Comparison of ENCODE assay signal across 13 mouse cellular contexts in genomic region chr7:27475596-27475995, GRCm38 (mm10). TPM values are rescaled to one million over a fixed set of nuclear protein-coding genes. Genes with fewer than 3 reads are reported as not detected.
DNase-seq lines count a peak whose midpoint lies in the region; ATAC-seq and TF ChIP-seq lines count a peak whose summit lies in the region.
"Had no signal": no experiment of that assay in that cellular context is flagged by ENCODE, and none has a peak within 500 bp of the region (broad histone marks: within the 10 kb centered on the region; RNA-seq: fewer than 3 reads in every experiment).

No protein-coding gene starts in this region.

- no peak for DNase-seq in heart, postnatal 4 days
- no peak for DNase-seq in midbrain, embryonic 10.5 days (ENCODE audit: low spot score)
- DNase-seq in layer of hippocampus, postnatal 25 days (ENCODE audit: extremely low spot score in 1 of 2, low spot score in 1 of 2) = no peak
- no peak for DNase-seq in testis, postnatal 10 days (ENCODE audit: low spot score)
- DNase-seq: adrenal gland, postnatal 25 days; cerebellum, postnatal 10 days; heart, postnatal 36 days; lung, postnatal 4 days had no signal

- no peaks in the 10 kb centered on the region for H3K9me3 ChIP-seq in heart, embryonic 16.5 days (replicated peaks; ENCODE audit: control insufficient read depth, low read length)
- no peaks in the 10 kb centered on the region for H3K9me3 ChIP-seq in midbrain, embryonic 10.5 days (replicated peaks)
- H3K9me3 ChIP-seq in midbrain, embryonic 15.5 days = no peaks in the 10 kb centered on the region
- no peaks in the 10 kb centered on the region for H3K9me3 ChIP-seq in intestine, postnatal 0 days (ENCODE audit: control insufficient read depth)
- H3K9me3 ChIP-seq in neural tube, embryonic 15.5 days (replicated peaks) = no peaks in the 10 kb centered on the region
- H3K9me3 ChIP-seq: forebrain, embryonic 15.5 days had no signal

- no peak for ATAC-seq in heart, embryonic 16.5 days (replicated peaks; ENCODE audit: extremely low read depth, insufficient read depth, low FRiP score)
- ATAC-seq in midbrain, embryonic 15.5 days (replicated peaks) = no peak
- ATAC-seq in intestine, postnatal 0 days = no peak
- ATAC-seq in neural tube, embryonic 15.5 days (ENCODE audit: low FRiP score) = no peak
- ATAC-seq: forebrain, embryonic 15.5 days had no signal

- peak overlapping the region; percentile 75 for H3K27ac ChIP-seq in heart, embryonic 16.5 days (ENCODE audit: low read length)
- no peak overlapping the region for H3K27ac ChIP-seq in midbrain, embryonic 10.5 days (replicated peaks)
- no peak overlapping the region for H3K27ac ChIP-seq in midbrain, embryonic 15.5 days
- H3K27ac ChIP-seq in intestine, postnatal 0 days (ENCODE audit: low read depth, low read length) = peak overlapping the region; percentile 66
- no peak overlapping the region for H3K27ac ChIP-seq in neural tube, embryonic 15.5 days (replicated peaks)

- WGBS in heart, embryonic 16.5 days = 89% methylated on average over 2 of the region's 2 CpGs
- 98% methylated on average over 2 of the region's 2 CpGs for WGBS in midbrain, embryonic 10.5 days
- 100% methylated on average over 2 of the region's 2 CpGs for WGBS in midbrain, embryonic 15.5 days
- 69% methylated on average over 2 of the region's 2 CpGs for WGBS in intestine, postnatal 0 days
- 98% methylated on average over 2 of the region's 2 CpGs for WGBS in neural tube, embryonic 15.5 days

- H3K4me3 ChIP-seq in heart, embryonic 16.5 days (ENCODE audit: low read length) = no peak overlapping the region
- peak overlapping the region; percentile 81; the same call in 1 of the 2 replicates for H3K4me3 ChIP-seq in midbrain, embryonic 10.5 days
- H3K4me3 ChIP-seq in midbrain, embryonic 15.5 days = no peak overlapping the region
- H3K4me3 ChIP-seq in intestine, postnatal 0 days (ENCODE audit: low read depth, low read length) = no peak overlapping the region
- H3K4me3 ChIP-seq in neural tube, embryonic 15.5 days (replicated peaks) = no peak overlapping the region

- H3K4me2 ChIP-seq in heart, embryonic 16.5 days (ENCODE audit: low read depth, low read length) = peak overlapping the region; percentile 72; the same call in 1 of the 2 replicates
- H3K4me2 ChIP-seq in midbrain, embryonic 15.5 days = no peak overlapping the region
- peak overlapping the region; percentile 72 for H3K4me2 ChIP-seq in intestine, postnatal 0 days (replicated peaks; ENCODE audit: low read depth)
- peak overlapping the region; percentile 66; the same call in 1 of the 2 replicates for H3K4me2 ChIP-seq in neural tube, embryonic 15.5 days

- peaks cover 16% of the 10 kb centered on the region for H3K4me1 ChIP-seq in heart, embryonic 16.5 days (ENCODE audit: control insufficient read depth, insufficient read depth, low read length)
- H3K4me1 ChIP-seq in midbrain, embryonic 10.5 days = peaks cover 20% of the 10 kb centered on the region
- 0 out of 2 replicates have a peak, but pooled peaks cover 8% of the 10 kb centered on the region for H3K4me1 ChIP-seq in midbrain, embryonic 15.5 days
- H3K4me1 ChIP-seq in intestine, postnatal 0 days (replicated peaks; ENCODE audit: control insufficient read depth, insufficient read depth, low read length) = peaks cover 5% of the 10 kb centered on the region; the same call in 1 of the 2 replicates
- peaks cover 14% of the 10 kb centered on the region; the same call in 1 of the 2 replicates for H3K4me1 ChIP-seq in neural tube, embryonic 15.5 days

- TF ChIP-seq CTCF in intestine, postnatal 0 days (IDR thresholded peaks at IDR 0.05; ENCODE audit: low read depth) = no peak

- no peaks in the 10 kb centered on the region for H3K27me3 ChIP-seq in heart, embryonic 16.5 days (ENCODE audit: control insufficient read depth, insufficient read depth, low read length)
- no peaks in the 10 kb centered on the region for H3K27me3 ChIP-seq in midbrain, embryonic 10.5 days (ENCODE audit: low read depth, poor library complexity, severe bottlenecking)
- H3K27me3 ChIP-seq in midbrain, embryonic 15.5 days (replicated peaks) = no peaks in the 10 kb centered on the region
- no peaks in the 10 kb centered on the region for H3K27me3 ChIP-seq in intestine, postnatal 0 days (replicated peaks; ENCODE audit: control insufficient read depth, insufficient read depth, low read length)
- no peaks in the 10 kb centered on the region for H3K27me3 ChIP-seq in neural tube, embryonic 15.5 days (replicated peaks)
- H3K27me3 ChIP-seq: forebrain, embryonic 15.5 days had no signal

- H3K9ac ChIP-seq in heart, embryonic 16.5 days (ENCODE audit: low read length) = peak overlapping the region; percentile 63
- no peak overlapping the region for H3K9ac ChIP-seq in midbrain, embryonic 15.5 days
- H3K9ac ChIP-seq in intestine, postnatal 0 days (ENCODE audit: low read depth, low read length) = no peak overlapping the region
- H3K9ac ChIP-seq in neural tube, embryonic 15.5 days (replicated peaks) = no peak overlapping the region

- peaks cover 11% of the 10 kb centered on the region for H3K36me3 ChIP-seq in heart, embryonic 16.5 days (ENCODE audit: control insufficient read depth, insufficient read depth)
- H3K36me3 ChIP-seq in midbrain, embryonic 10.5 days = peaks cover 24% of the 10 kb centered on the region
- H3K36me3 ChIP-seq in midbrain, embryonic 15.5 days (replicated peaks) = no peaks in the 10 kb centered on the region
- peaks cover 27% of the 10 kb centered on the region for H3K36me3 ChIP-seq in intestine, postnatal 0 days (ENCODE audit: control insufficient read depth, insufficient read depth)
- H3K36me3 ChIP-seq in neural tube, embryonic 15.5 days = 0 out of 2 replicates have a peak, but pooled peaks cover 3% of the 10 kb centered on the region

RNA-seq across cellular contexts. Expression of gene Sertad3, which starts 2.0 kb away (rescaled TPM):
- 22.1 and 23.4 TPM in 2 replicates for polyA plus RNA-seq in heart, embryonic 16.5 days (2015; fragmentation: Nextera tagmentation; extraction: Ambion mirVana)
- total RNA-seq in heart, postnatal 4 days (2021) = 10 to 100 TPM in 1 of 2 experiments, 1 to 10 TPM in 1; 7.4 to 10.1 TPM
- 18.9 and 21.9 TPM in 2 replicates for polyA plus RNA-seq in midbrain, embryonic 10.5 days (2016; fragmentation: Nextera tagmentation; extraction: Ambion mirVana)
- polyA plus RNA-seq in midbrain, embryonic 15.5 days (2015; fragmentation: Nextera tagmentation; extraction: Ambion mirVana) = 7.9 and 9.9 TPM in 2 replicates
- 22.8 and 24.0 TPM in 2 replicates for polyA plus RNA-seq in intestine, postnatal 0 days (2015; fragmentation: Nextera tagmentation; extraction: Ambion mirVana)
- 8.8 and 11.0 TPM in 2 replicates for polyA plus RNA-seq in neural tube, embryonic 15.5 days (2015; fragmentation: Nextera tagmentation; extraction: Ambion mirVana)
- total RNA-seq in layer of hippocampus, postnatal 25 days (2021) = 1 to 10 TPM; 3.3 to 3.9 TPM

RNA-seq across cellular contexts. Expression of gene Sertad1, which starts 11.1 kb away (rescaled TPM):
- 36.4 and 44.0 TPM in 2 replicates for polyA plus RNA-seq in heart, embryonic 16.5 days (2015; fragmentation: Nextera tagmentation; extraction: Ambion mirVana)
- total RNA-seq in heart, postnatal 4 days (2021) = 10 to 100 TPM; 14.4 to 15.5 TPM
- polyA plus RNA-seq in midbrain, embryonic 10.5 days (2016; fragmentation: Nextera tagmentation; extraction: Ambion mirVana) = 16.4 and 19.2 TPM in 2 replicates
- 8.3 and 9.2 TPM in 2 replicates for polyA plus RNA-seq in midbrain, embryonic 15.5 days (2015; fragmentation: Nextera tagmentation; extraction: Ambion mirVana)
- polyA plus RNA-seq in intestine, postnatal 0 days (2015; fragmentation: Nextera tagmentation; extraction: Ambion mirVana) = 42.7 and 43.1 TPM in 2 replicates
- polyA plus RNA-seq in neural tube, embryonic 15.5 days (2015; fragmentation: Nextera tagmentation; extraction: Ambion mirVana) = 11.6 and 15.8 TPM in 2 replicates
- total RNA-seq in layer of hippocampus, postnatal 25 days (2021) = 1 to 10 TPM; 7.0 to 7.3 TPM

RNA-seq across cellular contexts. Expression of gene Prx, which starts 23.5 kb away (rescaled TPM):
- 1.7 and 2.7 TPM in 2 replicates for polyA plus RNA-seq in heart, embryonic 16.5 days (2015; fragmentation: Nextera tagmentation; extraction: Ambion mirVana)
- 1 to 10 TPM; 4.1 to 5.9 TPM for total RNA-seq in heart, postnatal 4 days (2021)
- 2.3 and 2.5 TPM in 2 replicates for polyA plus RNA-seq in midbrain, embryonic 10.5 days (2016; fragmentation: Nextera tagmentation; extraction: Ambion mirVana)
- 1.4 and 1.6 TPM in 2 replicates for polyA plus RNA-seq in midbrain, embryonic 15.5 days (2015; fragmentation: Nextera tagmentation; extraction: Ambion mirVana)
- 1.3 and 1.4 TPM in 2 replicates for polyA plus RNA-seq in intestine, postnatal 0 days (2015; fragmentation: Nextera tagmentation; extraction: Ambion mirVana)
- polyA plus RNA-seq in neural tube, embryonic 15.5 days (2015; fragmentation: Nextera tagmentation; extraction: Ambion mirVana) = 2.0 and 2.4 TPM in 2 replicates
- total RNA-seq in layer of hippocampus, postnatal 25 days (2021) = under 1 TPM; 0.32 to 0.38 TPM

RNA-seq across cellular contexts. Expression of gene Blvrb, which starts 27.8 kb away (rescaled TPM):
- 48.3 and 52.3 TPM in 2 replicates for polyA plus RNA-seq in heart, embryonic 16.5 days (2015; fragmentation: Nextera tagmentation; extraction: Ambion mirVana)
- 10 to 100 TPM; 36.3 to 44.5 TPM for total RNA-seq in heart, postnatal 4 days (2021)
- 38.9 and 40.9 TPM in 2 replicates for polyA plus RNA-seq in midbrain, embryonic 10.5 days (2016; fragmentation: Nextera tagmentation; extraction: Ambion mirVana)
- 17.9 and 19.5 TPM in 2 replicates for polyA plus RNA-seq in midbrain, embryonic 15.5 days (2015; fragmentation: Nextera tagmentation; extraction: Ambion mirVana)
- polyA plus RNA-seq in intestine, postnatal 0 days (2015; fragmentation: Nextera tagmentation; extraction: Ambion mirVana) = 60.4 and 67.3 TPM in 2 replicates
- polyA plus RNA-seq in neural tube, embryonic 15.5 days (2015; fragmentation: Nextera tagmentation; extraction: Ambion mirVana) = 24.5 and 26.1 TPM in 2 replicates
- total RNA-seq in layer of hippocampus, postnatal 25 days (2021) = 10 to 100 TPM; 16.1 to 22.6 TPM

RNA-seq across cellular contexts. Expression of gene Sptbn4, which starts 28.1 kb away (rescaled TPM):
- polyA plus RNA-seq in heart, embryonic 16.5 days (2015; fragmentation: Nextera tagmentation; extraction: Ambion mirVana) = 0.10 and 0.43 TPM in 2 replicates
- total RNA-seq in heart, postnatal 4 days (2021) = under 1 TPM; 0.32 to 0.50 TPM
- 0.30 and 0.52 TPM in 2 replicates for polyA plus RNA-seq in midbrain, embryonic 10.5 days (2016; fragmentation: Nextera tagmentation; extraction: Ambion mirVana)
- 4.0 and 4.4 TPM in 2 replicates for polyA plus RNA-seq in midbrain, embryonic 15.5 days (2015; fragmentation: Nextera tagmentation; extraction: Ambion mirVana)
- 0.17 and 0.26 TPM in 2 replicates for polyA plus RNA-seq in intestine, postnatal 0 days (2015; fragmentation: Nextera tagmentation; extraction: Ambion mirVana)
- polyA plus RNA-seq in neural tube, embryonic 15.5 days (2015; fragmentation: Nextera tagmentation; extraction: Ambion mirVana) = 3.7 TPM in 2 replicates
- total RNA-seq in layer of hippocampus, postnatal 25 days (2021) = 100 to 1,000 TPM; 121 to 142 TPM

Comparison
In these comparisons a context has a peak if more than half of its experiments do, and no peak if none do; other contexts are left out.
1. H3K27ac ChIP-seq: peak in heart, embryonic 16.5 days (single experiment) and intestine, postnatal 0 days (single experiment); none in midbrain, embryonic 10.5 days (single experiment), midbrain, embryonic 15.5 days (single experiment) and neural tube, embryonic 15.5 days (single experiment).